Comparison of ENCODE assay signal across 23 mouse cellular contexts in genomic region chr16:77300572-77301213, GRCm38 (mm10).
DNase-seq lines count a peak whose midpoint lies in the region; ATAC-seq and TF ChIP-seq lines count a peak whose summit lies in the region.
"Had no signal": no experiment of that assay in that cellular context is flagged by ENCODE, and none has a peak within 500 bp of the region (broad histone marks: within the 10 kb centered on the region; RNA-seq: fewer than 3 reads in every experiment).

No protein-coding gene starts in this region.

- peak overlapping the region; percentile 28 for H3K4me3 ChIP-seq in left cerebral cortex, adult 2 months
- no peak overlapping the region for H3K4me3 ChIP-seq in forebrain, embryonic 12.5 days (replicated peaks)
- no peak overlapping the region for H3K4me3 ChIP-seq in macrophage (ENCODE audit: inconsistent target)
- H3K4me3 ChIP-seq in neural tube, embryonic 15.5 days (replicated peaks): no peak overlapping the region
- H3K4me3 ChIP-seq: heart, embryonic 15.5 days; hindbrain, embryonic 15.5 days; liver, embryonic 13.5 days had no signal

- WGBS in forebrain, embryonic 12.5 days: 46% methylated on average over 6 of the region's 6 CpGs
- WGBS in macrophage (ENCODE audit: missing documents): 46% methylated on average over 6 of the region's 6 CpGs
- WGBS in neural tube, embryonic 15.5 days: 57% methylated on average over 6 of the region's 6 CpGs

- 0 out of 2 replicates have a peak, but pooled peaks have one; percentile 42 for ATAC-seq in forebrain, embryonic 12.5 days (ENCODE audit: low FRiP score)
- no peak for ATAC-seq in neural tube, embryonic 15.5 days (ENCODE audit: low FRiP score)
- ATAC-seq: activated CD4-positive, CD25-positive, alpha-beta regulatory T cell, adult 4 months; intestine, embryonic 16.5 days had no signal

- no peaks in the 10 kb centered on the region for H3K9me3 ChIP-seq in forebrain, embryonic 12.5 days
- no peaks in the 10 kb centered on the region for H3K9me3 ChIP-seq in neural tube, embryonic 15.5 days (replicated peaks)
- H3K9me3 ChIP-seq: heart, embryonic 15.5 days; hindbrain, embryonic 15.5 days; liver, embryonic 13.5 days had no signal

- TF ChIP-seq CTCF in left cerebral cortex, adult 2 months (IDR thresholded peaks at IDR 0.05): no peak
- no peak for TF ChIP-seq CTCF in brain, embryonic 14.5 days (IDR thresholded peaks at IDR 0.05; ENCODE audit: borderline replicate concordance, extremely low read depth, insufficient read depth, insufficient read length)

- no peak for DNase-seq in left cerebral cortex, adult 2 months (ENCODE audit: extremely low spot score in 1 of 2, low spot score in 2 of 2)
- no peak for DNase-seq in left cerebral cortex, adult 18-20 months (ENCODE audit: low spot score in 2 of 2)
- peak; percentile 61 for DNase-seq in brain, embryonic 14.5 days (ENCODE audit: low read depth)
- no peak for DNase-seq in right cerebral cortex, postnatal 36 days (ENCODE audit: low spot score in 2 of 2)
- no peak for DNase-seq in gastrocnemius, postnatal 14 days
- DNase-seq: adrenal gland, postnatal 25 days; cerebellum, adult 18-20 months; cerebellum, postnatal 25 days; heart, postnatal 4 days; kidney, adult 9 months; kidney, postnatal 14 days; layer of hippocampus, postnatal 36 days; liver, embryonic 13.5 days; lung, embryonic 14.5 days; right cerebral cortex, postnatal 25 days; thymus, postnatal 25 days had no signal

- TF ChIP-seq POLR2A in brain, embryonic 14.5 days (IDR thresholded peaks at IDR 0.05; ENCODE audit: borderline replicate concordance, extremely low read depth, insufficient read depth, insufficient read length, poor library complexity, severe bottlenecking): no peak

- H3K27ac ChIP-seq in left cerebral cortex, adult 2 months: peak overlapping the region; percentile 56; the same call in 1 of the 2 replicates
- peak overlapping the region; percentile 71 for H3K27ac ChIP-seq in forebrain, embryonic 12.5 days
- H3K27ac ChIP-seq in macrophage: peak overlapping the region; percentile 78
- no peak overlapping the region for H3K27ac ChIP-seq in neural tube, embryonic 15.5 days (replicated peaks)
- H3K27ac ChIP-seq: heart, embryonic 15.5 days; hindbrain, embryonic 15.5 days; liver, embryonic 13.5 days had no signal

- H3K4me2 ChIP-seq in forebrain, embryonic 12.5 days: 0 out of 2 replicates have a peak overlapping the region, but pooled peaks have one; percentile 4
- no peak overlapping the region for H3K4me2 ChIP-seq in neural tube, embryonic 15.5 days
- H3K4me2 ChIP-seq: heart, embryonic 15.5 days; hindbrain, embryonic 15.5 days; liver, embryonic 13.5 days; lung, embryonic 14.5 days had no signal

- H3K4me1 ChIP-seq in forebrain, embryonic 12.5 days: peaks cover 4% of the 10 kb centered on the region
- H3K4me1 ChIP-seq in neural tube, embryonic 15.5 days: peaks cover 5% of the 10 kb centered on the region
- H3K4me1 ChIP-seq: heart, embryonic 15.5 days; liver, embryonic 13.5 days had no signal

- no peaks in the 10 kb centered on the region for H3K36me3 ChIP-seq in forebrain, embryonic 12.5 days (replicated peaks)
- no peaks in the 10 kb centered on the region for H3K36me3 ChIP-seq in macrophage (ENCODE audit: inconsistent target)
- H3K36me3 ChIP-seq in neural tube, embryonic 15.5 days: no peaks in the 10 kb centered on the region
- H3K36me3 ChIP-seq: heart, embryonic 15.5 days; hindbrain, embryonic 15.5 days; liver, embryonic 13.5 days had no signal

- intact Hi-C loops in left cerebral cortex, adult 2 months (cut with DNase I): no loop called here
- intact Hi-C loops in gastrocnemius, postnatal 14 days (cut with DNase I; ENCODE audit: low total_unique reads): no loop called here

- no peak overlapping the region for H3K9ac ChIP-seq in forebrain, embryonic 12.5 days
- H3K9ac ChIP-seq in neural tube, embryonic 15.5 days (replicated peaks): no peak overlapping the region
- H3K9ac ChIP-seq: heart, embryonic 15.5 days; hindbrain, embryonic 15.5 days; liver, embryonic 13.5 days; lung, embryonic 14.5 days had no signal

- no peaks in the 10 kb centered on the region for H3K79me2 ChIP-seq in macrophage (ENCODE audit: inconsistent target)

- H3K27me3 ChIP-seq in forebrain, embryonic 12.5 days: no peaks in the 10 kb centered on the region
- no peaks in the 10 kb centered on the region for H3K27me3 ChIP-seq in neural tube, embryonic 15.5 days (replicated peaks)
- H3K27me3 ChIP-seq: heart, embryonic 15.5 days; hindbrain, embryonic 15.5 days; liver, embryonic 13.5 days had no signal
